Mouse (Mus musculus) lung, postnatal 0 days (tissue): ENCODE measurements at regions not wholly inside any gene's neighbourhood (a gene's known extent, or its start where the extent isn't known, plus 50 kb on each side); places are given as distances from the start of the nearest gene placed in this dataset.

Experiments used
- CTCF ChIP-seq: IDR thresholded peaks from 2 replicates; pipeline ENCODE4 v1.5.1; 2016; ENCODE audit warnings: antibody characterized with exemption, mild to moderate bottlenecking
- EP300 ChIP-seq: IDR thresholded peaks from 2 replicates; pipeline ENCODE4 v1.6.1; 2016; ENCODE audit warnings: antibody characterized with exemption, mild to moderate bottlenecking, control low read depth

- no peak for TF ChIP-seq CTCF
- no peak for TF ChIP-seq EP300
Measured at GRCm38 (mm10) chr3:56302346-56303185, 119.1 kb upstream of the Nbea start.
